Mouse (Mus musculus) monocyte, adult 2 months (primary cell): ENCODE results near the gene Flrt1.
A peak's percentile ranks its signal among the peaks of the same experiment; 100 is the strongest.

Source experiments
- DNase-seq, 2 experiments: peaks; one replicate each; pipeline ENCODE4 v3.0.0; 2022; ENCODE audit warnings: low spot score in 2 of 2, low read depth in 1 of 2

Gene Flrt1

DNA sequence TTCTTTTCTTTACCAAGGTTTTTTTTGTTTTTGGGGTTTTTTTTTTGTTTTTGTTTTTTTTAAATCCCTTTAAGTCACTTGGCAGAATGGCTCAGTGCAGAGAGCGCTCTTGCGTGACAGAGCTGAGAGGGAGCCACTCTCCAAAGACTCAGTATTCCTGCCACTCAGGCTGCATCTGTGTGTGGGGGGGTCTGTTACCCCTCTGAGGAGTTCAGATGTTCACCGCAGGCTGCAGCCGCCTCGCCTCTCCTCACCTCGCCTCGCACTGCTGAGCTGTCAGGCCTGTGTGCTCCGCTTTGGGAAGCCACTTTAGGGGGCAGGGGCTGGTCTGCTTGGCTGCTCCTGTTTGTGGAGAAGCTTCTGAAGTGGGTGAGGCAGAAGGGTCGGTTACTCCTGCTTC lies at the start of gene Flrt1:
Gene Flrt1, minus strand, starts transcription at position 186 of the 400 bp plus-strand sequence.
- no peak for DNase-seq

DNA sequence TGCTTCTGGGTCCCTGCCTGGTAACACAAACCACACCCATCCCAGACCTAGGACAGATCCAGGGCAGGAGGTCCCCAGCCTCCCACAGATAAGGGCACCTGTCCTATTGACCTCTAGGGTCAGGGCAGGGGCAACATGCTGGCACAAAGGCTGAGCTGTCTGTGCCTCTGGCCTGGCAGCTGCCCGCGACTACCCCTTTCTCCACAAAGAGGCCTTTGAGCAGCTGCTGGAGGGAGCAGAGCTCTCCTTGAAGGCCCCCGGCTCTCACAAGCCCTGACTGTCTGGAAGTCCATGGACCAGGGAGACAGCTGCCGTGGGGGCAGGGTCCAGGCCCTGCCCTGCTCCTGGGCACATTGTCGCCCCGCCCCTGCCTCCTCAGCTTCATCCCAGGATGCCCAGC lies 49.7 kb upstream of the Flrt1 start:
- DNase-seq, result no peak

DNA sequence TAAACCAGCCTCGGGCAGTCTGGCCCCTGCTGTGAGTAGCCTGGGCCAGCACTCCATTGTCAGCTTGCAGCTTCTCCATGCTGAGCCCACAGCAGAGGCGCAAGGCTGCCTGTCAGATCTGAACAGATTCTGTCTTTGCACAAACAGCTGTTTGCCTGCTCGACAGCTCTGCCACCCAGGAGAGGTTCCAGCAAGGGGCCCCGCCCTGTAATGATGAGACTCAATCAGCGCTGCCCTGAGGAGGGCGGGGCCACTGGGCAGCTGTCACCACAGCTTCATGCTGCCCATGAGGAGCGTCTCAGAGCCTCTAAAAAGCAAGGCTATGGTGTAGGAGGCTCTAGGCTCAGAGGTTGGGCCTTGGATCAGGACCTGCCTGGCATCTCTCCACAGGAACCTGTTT lies 47.7 kb upstream of the Flrt1 start:
- no peak for DNase-seq

DNA sequence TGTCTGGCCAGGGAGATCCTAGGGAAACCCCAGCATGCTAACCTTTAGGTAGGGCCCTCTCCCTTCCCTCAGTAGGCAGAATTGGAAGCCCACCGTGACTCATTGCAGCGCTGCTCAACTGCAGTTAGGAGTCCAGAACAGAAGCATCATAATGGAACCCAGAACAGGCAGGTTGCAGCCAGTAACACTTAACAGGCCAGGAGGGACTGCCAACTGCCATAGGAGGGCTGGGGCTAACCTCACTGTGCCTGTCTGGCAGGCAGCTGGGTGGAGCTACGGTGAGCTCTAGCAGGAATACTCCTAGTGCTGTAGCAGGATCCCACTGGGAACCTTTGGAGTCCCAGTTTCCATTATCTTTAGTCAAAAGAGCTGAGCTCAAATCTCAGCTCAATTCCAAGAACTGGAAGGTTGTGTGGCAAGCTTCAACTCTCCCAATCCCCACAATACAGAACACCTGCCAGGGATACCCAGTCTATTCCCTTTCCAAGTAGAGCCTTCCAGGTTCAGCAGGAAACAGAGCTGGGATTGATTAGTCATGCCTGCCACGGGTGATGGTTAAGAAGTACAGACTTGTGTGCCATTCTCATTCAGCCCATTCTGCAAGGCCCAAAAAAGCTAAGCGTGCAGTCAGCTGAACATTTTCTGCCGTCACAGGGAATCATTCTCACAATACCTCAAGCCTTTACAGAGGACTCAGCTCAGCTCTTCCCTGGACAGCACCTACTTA lies 46.6 kb upstream of the Flrt1 start:
- DNase-seq, result no peak

DNA sequence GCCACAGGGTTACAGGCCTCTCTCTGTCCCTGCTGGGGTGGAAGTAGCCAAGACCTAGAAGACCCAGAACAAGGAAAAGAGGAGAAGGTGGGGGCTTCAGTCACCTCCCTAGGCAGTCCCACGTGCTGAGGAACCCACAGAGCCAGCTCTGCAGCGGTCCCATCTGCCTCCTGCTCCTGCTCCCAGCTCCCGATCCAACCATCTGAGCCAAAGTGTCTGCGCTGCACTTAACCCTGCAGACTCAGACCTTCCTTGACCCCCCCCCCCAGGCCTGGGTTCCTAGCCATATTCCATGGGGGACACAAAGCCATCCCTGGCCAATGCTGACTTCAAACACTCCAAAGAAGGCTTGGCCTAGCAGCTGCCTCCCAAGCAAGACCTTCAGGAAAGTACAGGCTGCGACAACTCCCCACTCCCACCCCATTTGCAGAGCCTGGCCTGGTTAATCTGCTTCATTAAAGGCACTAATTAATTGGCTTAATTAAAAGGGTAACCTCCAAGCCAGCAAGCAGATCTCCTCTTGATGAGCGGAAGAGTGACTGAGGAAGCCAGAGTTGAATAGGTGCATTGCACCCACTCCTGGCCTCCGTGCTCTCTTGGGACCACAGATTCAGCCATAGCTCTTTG lies 45.9 kb upstream of the Flrt1 start:
- DNase-seq, result no peak

GRCm38 (mm10) chr19:7149158-7149685 lies 43.7 kb upstream of the Flrt1 start:
- no peak for DNase-seq

DNA sequence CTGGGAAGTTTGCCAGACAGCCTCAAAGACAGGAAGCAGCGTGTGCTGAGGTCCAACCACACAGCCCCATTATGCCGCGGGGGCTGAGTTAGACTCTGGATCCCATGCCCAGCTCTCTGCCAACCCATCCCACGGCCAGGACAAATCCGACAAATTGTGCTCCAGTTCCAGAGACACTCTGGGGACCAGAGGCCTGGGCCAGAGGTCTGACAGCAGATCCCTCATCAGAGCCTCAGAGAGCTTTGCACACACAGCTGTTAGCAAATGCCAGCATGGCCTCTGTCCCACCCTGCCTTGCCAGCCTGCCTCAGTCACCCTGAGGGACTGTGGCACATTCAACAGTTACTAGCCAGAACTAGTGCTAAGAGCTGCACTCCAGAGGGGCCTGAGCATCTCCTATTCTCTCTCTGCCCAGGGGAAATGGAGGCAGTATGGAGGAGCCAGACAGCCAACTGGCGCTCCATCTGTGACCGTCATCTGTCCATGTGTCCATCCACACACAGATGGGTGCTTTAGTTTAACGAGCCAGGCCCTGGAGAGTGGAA lies 43.1 kb upstream of the Flrt1 start:
- no peak for DNase-seq

GRCm38 (mm10) chr19:7148096-7148495 lies 42.6 kb upstream of the Flrt1 start:
- DNase-seq, result no peak

- DNase-seq, result no peak
Observed at GRCm38 (mm10) chr19:7146376-7146775, 40.8 kb upstream of the Flrt1 start.

DNA sequence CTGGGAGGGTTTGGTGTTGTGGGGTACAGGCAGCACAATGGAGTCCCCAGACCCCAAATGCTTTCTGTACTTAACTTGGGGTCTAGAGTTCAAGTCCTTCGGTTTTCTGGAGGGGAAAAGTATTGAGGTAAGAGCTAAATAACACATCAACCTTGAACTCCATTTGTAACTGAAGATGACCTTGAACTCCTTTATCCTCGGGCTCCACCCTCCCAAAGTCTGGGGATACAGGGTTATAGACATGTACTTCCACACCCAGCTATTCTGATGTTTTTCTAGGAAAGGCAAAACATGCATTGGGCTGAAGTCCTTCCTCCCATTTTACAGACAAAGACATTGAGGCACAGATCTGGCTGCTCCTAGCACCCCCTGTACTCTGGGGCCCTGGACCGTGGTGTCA lies 38.9 kb upstream of the Flrt1 start:
- no peak for DNase-seq

- DNase-seq, result peak in 1 of 2 experiments; percentile 13
Observed at GRCm38 (mm10) chr19:7143854-7144253, 38.3 kb upstream of the Flrt1 start.

DNA sequence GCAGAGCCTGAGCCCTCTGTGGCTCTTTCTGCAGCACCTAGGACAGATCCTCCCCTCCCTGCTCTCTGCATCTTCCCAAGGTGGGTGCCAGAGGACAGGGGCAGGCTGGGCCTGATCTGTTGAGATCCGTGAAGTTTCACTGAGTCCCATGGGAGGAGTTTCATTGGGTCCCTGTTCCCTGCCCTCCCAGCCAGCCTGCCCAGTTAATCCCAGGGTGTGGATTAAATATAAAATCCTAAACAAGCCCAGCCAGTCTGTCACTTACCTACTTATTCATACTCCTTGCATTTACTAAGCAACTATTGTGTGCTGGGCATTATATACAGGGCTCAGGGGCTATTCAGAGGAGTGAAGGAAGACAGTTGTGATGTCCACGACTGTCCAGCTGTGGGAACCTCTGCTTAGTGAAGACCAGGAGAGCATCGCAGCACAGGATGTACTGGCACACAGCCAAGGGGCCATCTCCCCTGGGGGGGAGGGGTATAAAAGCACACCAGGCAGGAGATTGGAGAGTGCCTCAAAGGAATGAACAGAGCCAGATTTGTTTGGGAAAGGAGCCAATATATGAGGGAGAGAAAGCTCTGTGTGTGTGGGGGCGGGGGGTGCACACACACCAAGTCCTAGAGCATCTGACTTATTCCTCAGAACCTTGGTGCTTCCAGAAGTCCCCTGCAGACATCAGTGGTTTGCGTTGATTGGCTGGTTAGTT lies 36.8 kb upstream of the Flrt1 start:
- no peak for DNase-seq

DNA sequence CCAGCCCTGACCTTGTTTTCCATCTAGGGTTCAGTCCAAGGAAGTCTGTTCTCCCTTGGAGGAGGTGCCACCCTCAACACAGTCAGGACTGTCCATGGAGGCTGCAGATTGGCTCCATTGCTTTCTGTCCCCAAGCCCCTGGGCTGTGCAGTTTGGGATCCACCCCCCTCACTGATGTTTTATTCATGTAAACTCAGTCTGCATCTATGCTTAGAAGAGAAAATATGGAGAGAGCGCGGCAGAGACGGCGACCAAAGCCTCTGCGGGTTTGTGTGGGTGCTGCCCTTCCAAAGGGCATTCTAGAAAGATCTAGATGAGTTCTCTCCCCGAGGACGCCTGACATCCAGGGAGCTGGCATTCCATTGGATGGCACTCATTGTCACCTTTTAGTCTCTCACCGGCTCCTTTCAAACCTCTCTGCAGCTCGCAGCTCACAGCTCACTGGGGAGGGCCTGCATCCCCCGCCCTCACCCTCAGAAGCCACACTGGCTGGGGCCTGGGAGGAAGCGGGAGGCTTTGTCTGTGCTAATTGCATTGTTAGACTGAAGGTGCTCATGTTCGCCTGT lies 35.4 kb upstream of the Flrt1 start:
- no peak for DNase-seq

GRCm38 (mm10) chr19:7140373-7140772 lies 34.8 kb upstream of the Flrt1 start:
- DNase-seq, result no peak

DNA sequence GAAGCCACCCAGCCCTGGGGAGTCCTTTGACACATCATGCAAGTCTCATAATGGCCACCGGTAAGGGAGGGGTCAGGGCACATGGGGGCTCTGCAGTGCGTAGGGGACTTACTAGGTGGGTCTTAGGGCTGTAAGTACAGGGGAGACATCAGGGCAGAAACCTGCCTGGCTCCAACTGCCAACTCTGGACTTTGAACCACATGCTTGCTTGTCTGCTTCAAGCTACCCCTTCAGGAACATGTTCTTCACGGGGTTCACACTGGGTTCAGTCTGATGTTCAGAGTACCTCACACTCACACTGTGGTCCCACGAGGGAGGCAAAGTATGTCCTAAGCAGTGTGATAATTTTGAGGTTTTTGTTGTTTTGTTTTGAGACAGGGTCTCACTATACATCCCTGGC lies 33.8 kb upstream of the Flrt1 start:
- DNase-seq, result no peak

DNA sequence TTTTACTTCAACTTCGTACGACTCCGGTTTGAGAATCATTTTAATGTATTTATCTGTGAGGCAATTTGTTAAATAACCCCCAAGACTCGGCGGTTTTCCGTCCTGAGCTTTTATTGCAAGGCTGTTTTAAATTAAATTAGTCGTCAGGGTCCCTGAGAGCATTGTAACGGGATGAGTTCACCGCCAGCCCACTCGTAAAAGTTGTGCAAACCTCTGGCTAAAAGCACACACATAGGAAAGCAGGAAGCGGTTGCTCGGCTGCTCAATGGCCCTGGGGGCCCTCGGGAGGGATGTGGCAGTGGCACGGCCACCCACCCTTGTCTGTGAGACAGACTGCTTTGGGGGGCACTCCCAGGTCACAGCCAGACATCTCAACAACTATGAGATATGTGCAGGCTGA lies 32.8 kb upstream of the Flrt1 start:
- DNase-seq, result no peak

DNA sequence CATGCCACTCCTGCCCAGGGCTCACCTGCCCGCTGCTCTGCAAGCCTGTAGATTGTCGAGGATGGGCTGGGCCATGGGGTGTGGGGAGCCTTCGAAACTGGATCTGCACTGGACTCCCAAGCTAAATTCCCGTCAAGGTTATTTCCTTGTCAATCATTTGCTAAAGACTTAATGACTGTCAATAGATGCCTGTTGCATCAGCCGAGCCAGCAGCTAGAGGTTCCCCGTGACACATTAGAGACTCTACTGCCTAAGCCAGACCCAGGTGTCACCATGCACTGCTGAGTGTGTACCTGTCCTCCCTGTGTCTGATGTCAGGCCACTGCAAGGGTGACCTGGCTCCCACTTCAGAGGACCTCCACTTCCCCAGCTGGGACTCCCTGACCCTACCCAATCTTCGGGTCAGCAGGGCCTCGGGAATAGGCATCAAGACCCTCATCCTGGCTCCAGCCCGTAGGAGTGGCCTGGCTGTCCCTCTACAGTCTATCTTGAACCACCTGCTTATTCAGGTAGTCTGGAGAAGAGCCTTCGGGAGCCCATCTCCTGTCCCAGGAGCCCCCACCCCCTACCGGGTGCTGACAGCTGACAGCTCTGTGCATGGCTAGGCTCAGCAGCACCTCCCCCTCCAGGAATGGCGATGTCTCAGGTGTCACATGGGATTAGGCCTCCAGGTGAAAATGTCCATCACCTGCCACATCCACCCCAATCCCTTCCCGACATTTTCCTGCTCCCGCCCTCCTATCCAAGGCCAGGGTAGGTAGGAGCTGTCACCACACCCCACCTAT lies 31.4 kb upstream of the Flrt1 start:
- no peak for DNase-seq

GRCm38 (mm10) chr19:7136016-7136415 lies 30.5 kb upstream of the Flrt1 start:
- no peak for DNase-seq

DNA sequence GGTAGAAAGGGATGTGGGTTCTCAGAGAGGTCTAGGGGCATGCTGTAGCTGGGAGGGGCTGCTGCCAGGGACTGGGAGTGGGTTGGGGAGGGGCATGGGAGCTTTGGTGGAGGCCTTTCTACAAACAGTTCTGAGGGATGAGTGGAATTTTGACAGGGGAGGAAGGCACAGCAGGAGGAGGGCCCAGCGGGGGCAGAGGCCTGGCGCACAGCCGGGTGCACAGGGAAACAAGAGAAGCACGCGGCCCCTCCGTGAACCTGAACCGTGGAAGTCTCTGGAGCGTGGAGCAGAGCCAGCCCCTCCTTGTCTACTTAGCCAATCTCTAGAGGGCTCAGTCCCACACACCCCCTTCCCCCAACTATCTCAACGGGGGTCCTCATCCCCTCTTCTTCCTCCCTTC lies 30.0 kb upstream of the Flrt1 start:
- no peak for DNase-seq

DNA sequence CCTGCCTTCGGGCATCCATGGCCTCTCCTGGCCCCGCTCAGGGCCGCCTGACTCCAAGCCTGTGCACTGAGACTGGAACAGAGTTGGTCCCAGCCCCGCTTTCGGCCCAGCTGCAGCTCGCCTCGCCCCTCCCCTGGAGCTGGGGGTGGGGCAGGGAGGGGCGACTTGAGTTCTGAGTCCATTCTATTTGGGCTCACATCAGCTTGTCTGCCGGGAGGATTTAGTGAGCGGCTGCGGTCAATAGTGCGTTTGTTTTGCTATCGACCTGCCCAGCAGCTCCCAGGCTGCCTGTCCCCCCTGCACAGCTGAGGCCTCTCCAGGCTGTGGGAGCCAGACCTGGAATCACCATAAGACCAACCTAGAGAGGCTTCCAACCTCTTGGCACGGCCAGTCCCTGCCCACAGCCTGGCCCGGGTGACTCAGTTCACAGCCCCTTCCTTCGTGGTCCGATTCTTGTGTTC lies 29.1 kb upstream of the Flrt1 start:
- DNase-seq, result no peak

GRCm38 (mm10) chr19:7133436-7133835 lies 27.9 kb upstream of the Flrt1 start:
- DNase-seq, result no peak
